Mouse (Mus musculus): ENCODE data around the gene Rasgef1b.

Gene Rasgef1b

DNA sequence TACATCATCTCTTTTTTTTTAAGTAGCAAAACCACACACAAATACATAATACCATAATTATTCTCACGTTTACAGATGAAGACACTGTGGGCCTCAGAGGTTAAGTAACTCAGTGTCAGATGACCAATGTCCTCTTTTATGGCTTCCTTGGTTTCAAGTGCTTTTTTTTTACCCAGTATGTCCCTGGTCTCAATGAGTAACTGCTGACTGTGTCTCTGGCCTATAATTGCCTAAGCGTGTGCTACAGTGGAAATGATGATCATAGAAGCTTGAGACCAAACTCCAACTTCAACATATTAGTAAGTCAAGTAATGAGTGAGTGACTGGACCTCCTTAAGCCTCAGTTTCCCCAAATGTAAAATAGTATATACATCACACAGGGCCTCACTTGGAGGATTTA is 347.2 kb downstream of the Rasgef1b start:
- DNase-seq (ENCODE audit: low read depth in 1 of 2, low spot score in 2 of 2), result no peak

DNA sequence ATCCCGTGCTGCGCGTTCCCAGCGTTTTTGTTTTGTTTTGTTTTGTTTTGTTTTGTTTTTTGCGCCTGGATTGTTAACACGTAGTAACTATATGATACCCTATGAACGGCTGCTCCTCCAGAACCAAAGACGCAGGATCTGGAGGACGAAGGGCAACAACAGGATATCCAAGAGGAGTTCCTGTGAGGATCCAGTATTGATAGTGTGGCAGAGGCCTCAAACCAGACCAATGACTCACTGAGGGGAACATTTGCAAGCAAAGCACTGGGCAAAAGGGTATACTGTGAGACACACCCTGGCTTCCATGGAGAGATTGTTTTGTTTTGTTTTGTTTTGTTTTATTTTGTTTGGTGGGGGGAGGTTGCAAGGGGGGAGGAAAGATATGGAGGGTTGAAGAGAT is 348.0 kb downstream of the Rasgef1b start:
- no peak for DNase-seq (ENCODE audit: low read depth in 1 of 2, low spot score in 2 of 2)

GRCm38 (mm10) chr5:99380166-99380565 is 348.7 kb downstream of the Rasgef1b start:
- no peak for DNase-seq (ENCODE audit: low read depth in 1 of 2, low spot score in 2 of 2)

DNA sequence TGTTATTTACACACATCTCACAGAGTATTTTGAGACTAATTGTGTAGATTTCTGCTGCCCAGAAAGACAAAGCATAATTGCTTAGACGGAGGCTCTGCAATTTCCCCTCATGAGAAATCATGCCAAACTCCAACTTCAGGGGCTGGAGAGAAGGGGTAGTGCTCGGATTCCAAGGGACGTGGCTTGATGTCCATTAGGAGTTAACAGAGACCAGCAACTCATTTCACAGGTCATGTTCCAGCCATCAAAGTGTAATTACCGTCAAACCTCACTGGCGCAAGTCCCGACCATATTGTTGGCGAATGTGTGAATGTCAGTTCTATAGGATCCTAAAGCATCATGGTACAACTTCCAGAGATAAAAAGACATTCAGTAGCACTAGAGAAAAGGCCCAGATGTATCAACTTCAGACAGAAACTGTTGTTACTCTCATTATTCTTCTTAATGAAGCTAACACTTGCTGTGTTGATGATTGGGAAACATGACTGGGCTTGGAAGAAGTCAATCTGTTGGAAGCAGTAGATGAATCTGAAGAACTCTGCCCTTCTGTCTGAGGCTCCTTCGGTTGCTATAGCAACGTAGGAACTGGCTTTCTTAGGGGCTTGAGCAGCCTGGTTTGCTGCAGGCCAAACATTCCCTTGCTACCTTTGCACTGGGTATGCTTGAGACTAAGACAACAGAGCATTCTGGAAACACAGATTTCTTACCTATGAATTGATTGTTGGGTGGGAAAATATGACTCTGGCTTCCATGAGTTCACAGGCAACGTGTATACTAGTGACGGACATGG is 350.2 kb downstream of the Rasgef1b start:
- no peak for DNase-seq (ENCODE audit: low read depth in 1 of 2, low spot score in 2 of 2)

DNA sequence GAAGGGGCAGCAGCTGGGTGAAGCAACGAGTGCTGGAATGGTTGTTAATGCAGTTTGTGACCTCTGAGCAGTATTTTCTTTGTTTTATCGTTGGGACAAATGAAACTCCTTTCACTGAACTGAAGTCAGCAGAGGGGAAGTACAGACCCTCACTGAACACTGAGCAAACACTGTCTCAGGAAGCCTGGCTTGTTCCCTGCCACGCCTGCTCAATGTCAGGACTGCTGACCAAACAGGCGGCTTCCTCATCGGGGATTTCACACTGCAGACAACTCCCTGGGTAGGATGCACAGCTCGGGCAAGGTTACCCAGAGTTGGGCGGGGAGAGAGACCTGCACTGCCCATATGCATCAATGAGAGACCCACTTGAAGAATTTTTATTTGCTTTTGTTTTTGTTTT is 353.1 kb downstream of the Rasgef1b start:
- DNase-seq (ENCODE audit: low read depth in 1 of 2, low spot score in 2 of 2), result no peak

- no peak for DNase-seq (ENCODE audit: low read depth in 1 of 2, low spot score in 2 of 2)
Measured at GRCm38 (mm10) chr5:99374460-99374859, 354.4 kb downstream of the Rasgef1b start.

DNA sequence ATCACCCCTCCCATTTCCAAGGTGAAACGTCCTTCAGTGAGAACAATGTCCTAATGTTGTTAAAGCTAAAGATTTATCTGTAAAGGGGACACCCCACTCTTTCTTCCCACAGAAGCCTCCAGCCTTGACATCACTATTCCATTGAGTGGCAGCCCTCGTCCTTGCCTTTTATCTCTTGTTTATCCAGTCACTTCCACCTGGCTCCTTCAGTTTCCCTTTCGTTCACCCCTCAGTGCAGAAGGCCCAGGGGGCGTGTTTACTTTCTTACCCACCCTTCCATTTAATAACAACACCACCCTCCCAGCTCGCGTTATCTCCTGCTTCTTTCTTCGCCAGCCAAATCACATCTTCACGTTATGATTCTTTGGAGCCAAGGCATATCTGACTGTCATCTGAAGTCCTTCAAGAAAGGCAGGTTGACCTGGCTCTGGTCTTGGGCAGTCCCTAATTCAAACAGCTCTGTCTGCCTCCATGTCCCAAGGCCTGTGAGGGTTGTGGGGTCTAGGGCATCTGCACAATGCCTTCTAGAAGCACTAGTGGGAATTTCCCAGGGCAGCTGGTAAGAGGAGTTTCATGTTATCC is 355.2 kb downstream of the Rasgef1b start:
- no peak for DNase-seq (ENCODE audit: low read depth in 1 of 2, low spot score in 2 of 2)

DNA sequence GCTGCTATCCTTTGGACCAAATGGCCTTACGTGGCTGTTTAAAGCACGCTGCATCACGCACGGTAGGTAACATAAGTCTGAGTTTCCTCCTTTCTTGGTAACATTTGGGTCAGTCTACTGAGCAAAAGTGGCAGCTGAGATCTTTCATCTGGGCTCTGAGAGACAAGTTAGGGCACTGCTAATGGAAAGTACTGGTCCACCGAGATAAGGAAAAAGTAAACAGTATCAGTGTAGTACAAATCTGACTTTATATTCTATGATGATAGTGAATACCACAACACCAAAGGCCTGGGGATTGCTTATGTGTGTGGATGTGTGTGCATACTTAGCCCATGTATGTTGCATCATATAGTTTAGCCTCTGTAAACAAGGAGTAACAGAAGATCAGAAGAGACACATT is 358.2 kb downstream of the Rasgef1b start:
- DNase-seq (ENCODE audit: low read depth in 1 of 2, low spot score in 2 of 2), result no peak

GRCm38 (mm10) chr5:99369256-99369655 is 359.6 kb downstream of the Rasgef1b start:
- no peak for DNase-seq (ENCODE audit: low read depth in 1 of 2, low spot score in 2 of 2)

GRCm38 (mm10) chr5:99368615-99369014 is 360.2 kb downstream of the Rasgef1b start:
- no peak for DNase-seq (ENCODE audit: low read depth in 1 of 2, low spot score in 2 of 2)

DNA sequence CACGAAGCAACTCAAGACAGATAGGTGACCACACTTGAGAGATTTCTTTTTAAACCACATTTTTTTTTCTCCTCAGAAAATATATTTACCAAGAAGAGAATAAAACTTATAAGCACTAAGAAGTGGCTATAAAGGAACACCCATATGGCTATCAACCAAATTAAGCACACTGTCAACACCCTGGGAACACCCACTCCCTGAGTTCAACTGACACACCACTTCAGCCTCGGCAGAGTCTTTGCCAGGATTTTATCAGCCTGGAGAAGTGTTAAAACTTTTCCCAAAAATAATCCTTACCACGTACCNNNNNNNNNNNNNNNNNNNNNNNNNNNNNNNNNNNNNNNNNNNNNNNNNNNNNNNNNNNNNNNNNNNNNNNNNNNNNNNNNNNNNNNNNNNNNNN is 368.3 kb downstream of the Rasgef1b start:
- no peak for DNase-seq (ENCODE audit: low read depth in 1 of 2, low spot score in 2 of 2)

- no peak for DNase-seq (ENCODE audit: low read depth in 1 of 2, low spot score in 2 of 2)
Measured at GRCm38 (mm10) chr5:99359251-99359650, 369.6 kb downstream of the Rasgef1b start.

- no peak for DNase-seq (ENCODE audit: low read depth in 1 of 2, low spot score in 2 of 2)
Measured at GRCm38 (mm10) chr5:99354640-99355132, 374.2 kb downstream of the Rasgef1b start.

- DNase-seq (ENCODE audit: low read depth in 1 of 2, low spot score in 2 of 2), result no peak
Measured at GRCm38 (mm10) chr5:99350030-99350429, 378.8 kb downstream of the Rasgef1b start.

DNA sequence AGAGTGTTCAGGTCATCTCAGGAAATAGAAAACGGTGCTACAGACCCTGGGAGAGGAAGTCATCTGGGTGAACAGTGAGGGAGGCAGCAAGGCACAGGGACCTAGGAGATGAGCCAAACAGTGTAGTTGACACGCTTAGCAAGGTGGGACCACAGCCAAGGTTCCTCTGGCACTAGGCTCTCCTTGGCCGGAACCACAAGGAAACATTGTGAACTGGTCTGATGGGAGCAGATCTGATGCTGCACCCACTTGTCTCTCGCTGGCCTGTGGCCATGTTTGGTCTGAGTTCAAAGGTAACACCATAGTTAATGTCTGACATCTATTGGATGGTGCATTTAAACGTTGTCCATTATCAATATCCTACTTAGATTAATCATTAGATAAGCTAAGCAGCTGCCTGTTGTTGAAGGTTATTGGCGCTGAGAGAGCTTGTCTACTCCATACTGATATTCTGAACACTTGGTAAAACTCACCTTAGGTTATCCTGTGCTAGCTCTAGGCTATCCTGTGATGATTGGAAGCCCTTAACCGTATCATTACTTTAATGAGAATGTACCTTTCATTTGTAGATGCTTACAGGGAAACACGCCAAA is 380.5 kb downstream of the Rasgef1b start:
- no peak for DNase-seq (ENCODE audit: low read depth in 1 of 2, low spot score in 2 of 2)

GRCm38 (mm10) chr5:99342527-99342926 is 386.3 kb downstream of the Rasgef1b start:
- no peak for DNase-seq (ENCODE audit: low read depth in 1 of 2, low spot score in 2 of 2)

DNA sequence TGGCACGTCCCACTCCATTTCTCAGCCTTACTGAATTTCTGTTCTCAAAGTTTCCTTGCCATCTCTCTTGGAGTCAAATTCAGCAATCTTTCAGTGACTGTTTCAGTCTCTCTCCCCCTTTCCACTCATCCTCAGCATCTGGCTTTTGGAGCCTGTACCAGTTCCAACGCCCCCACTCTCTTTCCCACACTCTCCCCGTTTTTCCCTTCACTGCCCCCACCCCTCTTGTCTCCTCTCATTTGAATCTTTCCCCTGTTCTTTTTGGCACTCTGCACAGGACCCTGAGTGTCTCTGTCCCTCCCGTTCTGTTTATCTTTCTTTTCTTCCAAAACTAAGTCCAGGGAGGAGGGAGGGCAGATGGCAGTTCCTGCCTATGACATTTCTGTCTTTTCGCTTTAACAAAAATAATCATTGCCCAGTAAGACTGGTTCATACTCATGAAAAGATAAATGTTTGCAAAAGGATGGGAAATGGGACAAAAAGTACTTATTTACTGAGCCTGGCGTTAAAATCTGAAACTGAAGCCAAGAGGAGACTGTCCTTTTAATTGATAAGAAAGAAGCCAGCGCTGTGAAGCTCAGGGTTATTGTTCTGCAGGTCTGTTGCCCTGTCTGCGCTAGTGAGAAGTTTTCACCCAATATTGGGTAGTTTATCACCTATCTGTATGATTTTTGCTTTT is 388.4 kb downstream of the Rasgef1b start:
- no peak for DNase-seq (ENCODE audit: low read depth in 1 of 2, low spot score in 2 of 2)

- DNase-seq (ENCODE audit: low read depth in 1 of 2, low spot score in 2 of 2), result peak in 1 of 2 experiments; percentile 44
Measured at GRCm38 (mm10) chr5:99339790-99340189, 389.1 kb downstream of the Rasgef1b start.

GRCm38 (mm10) chr5:99338826-99339225 is 390.0 kb downstream of the Rasgef1b start:
- DNase-seq (ENCODE audit: low read depth in 1 of 2, low spot score in 2 of 2), result no peak

GRCm38 (mm10) chr5:99336427-99336826 is 392.4 kb downstream of the Rasgef1b start:
- peak; percentile 50 to 77 for DNase-seq (ENCODE audit: low read depth in 1 of 2, low spot score in 2 of 2)

GRCm38 (mm10) chr5:99334017-99334416 is 394.8 kb downstream of the Rasgef1b start:
- no peak for DNase-seq (ENCODE audit: low read depth in 1 of 2, low spot score in 2 of 2)

GRCm38 (mm10) chr5:99332021-99332420 is 396.8 kb downstream of the Rasgef1b start:
- no peak for DNase-seq (ENCODE audit: low read depth in 1 of 2, low spot score in 2 of 2)

Data from monocyte, adult 2 months (primary cell).